Mouse (Mus musculus): ENCODE results near the gene Tbc1d10c.

Gene Tbc1d10c

GRCm38 (mm10) chr19:4191528-4192250 lies 605 bp upstream of the Tbc1d10c start, which contains the start of gene Ppp1ca:
Gene Ppp1ca (plus strand): TSS chr19:4192065.
- in situ Hi-C loops (cut with MboI): no loop called here

- in situ Hi-C loops (cut with MboI): no loop called here
Measured at GRCm38 (mm10) chr19:4189051-4189620, 1.9 kb downstream of the Tbc1d10c start.

- in situ Hi-C loops (cut with MboI): no loop called here
Measured at GRCm38 (mm10) chr19:4187303-4187702, 3.8 kb downstream of the Tbc1d10c start.

GRCm38 (mm10) chr19:4184976-4185975 lies 5.8 kb downstream of the Tbc1d10c start:
- in situ Hi-C loops (cut with MboI): no loop called here

- in situ Hi-C loops (cut with MboI): no loop called here
Measured at GRCm38 (mm10) chr19:4183689-4184088, 7.4 kb downstream of the Tbc1d10c start.

- in situ Hi-C loops (cut with MboI): no loop called here
Measured at GRCm38 (mm10) chr19:4181892-4182291, 9.2 kb downstream of the Tbc1d10c start.

GRCm38 (mm10) chr19:4180411-4180810 lies 10.7 kb downstream of the Tbc1d10c start:
- in situ Hi-C loops (cut with MboI): no loop called here

- in situ Hi-C loops (cut with MboI): no loop called here
Measured at GRCm38 (mm10) chr19:4175368-4175947, 15.6 kb downstream of the Tbc1d10c start, which contains the start of gene Carns1. Gene Carns1 (minus strand): TSS chr19:4175479.

- in situ Hi-C loops (cut with MboI): no loop called here
Measured at GRCm38 (mm10) chr19:4172925-4173324, 18.2 kb downstream of the Tbc1d10c start.

GRCm38 (mm10) chr19:4171393-4172290 lies 19.4 kb downstream of the Tbc1d10c start:
- in situ Hi-C loops (cut with MboI): no loop called here

- in situ Hi-C loops (cut with MboI): no loop called here
Measured at GRCm38 (mm10) chr19:4170723-4171392, 20.2 kb downstream of the Tbc1d10c start.

- in situ Hi-C loops (cut with MboI): no loop called here
Measured at GRCm38 (mm10) chr19:4169810-4170209, 21.3 kb downstream of the Tbc1d10c start.

- in situ Hi-C loops (cut with MboI): no loop called here
Measured at GRCm38 (mm10) chr19:4169378-4169784, 21.7 kb downstream of the Tbc1d10c start.

- in situ Hi-C loops (cut with MboI): no loop called here
Measured at GRCm38 (mm10) chr19:4166678-4167476, 24.2 kb downstream of the Tbc1d10c start.

GRCm38 (mm10) chr19:4164721-4165120 lies 26.4 kb downstream of the Tbc1d10c start:
- in situ Hi-C loops (cut with MboI): no loop called here

GRCm38 (mm10) chr19:4164100-4164499 lies 27.0 kb downstream of the Tbc1d10c start:
- in situ Hi-C loops (cut with MboI): no loop called here

- in situ Hi-C loops (cut with MboI): no loop called here
Measured at GRCm38 (mm10) chr19:4163543-4163887, 27.6 kb downstream of the Tbc1d10c start.

- in situ Hi-C loops (cut with MboI): no loop called here
Measured at GRCm38 (mm10) chr19:4162646-4163542, 28.2 kb downstream of the Tbc1d10c start, which contains the start of gene Rps6kb2. Gene Rps6kb2 (minus strand): TSS chr19:4163354.
